Mouse (Mus musculus): Measurements from ENCODE around the gene Arhgef10l. TPM values are rescaled to one million over a fixed set of nuclear protein-coding genes. Genes with fewer than 3 reads are reported as not detected.
A peak's percentile ranks its signal among the peaks of the same experiment; 100 is the strongest.

Gene Arhgef10l
- total and polyA plus RNA-seq, 3 experiments: 10.2 to 26.0 TPM; not detected in 1

- Histone ChIP-seq H3K27me3 (ENCODE audit: control insufficient read depth in 1 of 2, insufficient read depth in 2 of 2, low read length in 2 of 2) (no peaks in the 10 kb centered on the region), H3K27ac (ENCODE audit: control insufficient read depth, low read depth, low read length) (no peak overlapping the region), H3K4me3 (ENCODE audit: control insufficient read depth in 1 of 2, insufficient read depth in 1 of 2, low read depth in 2 of 2, low read length in 2 of 2) (no peak overlapping the region), H3K36me3 (ENCODE audit: control insufficient read depth in 1 of 2, insufficient read depth in 2 of 2, low read length in 2 of 2) (no peaks in the 10 kb centered on the region), H3K9ac (ENCODE audit: control insufficient read depth, low read depth, low read length, poor library complexity, severe bottlenecking) (no peak overlapping the region), H3K4me1 (ENCODE audit: control insufficient read depth in 1 of 2, insufficient read depth in 2 of 2, low read length in 2 of 2) (no peaks in the 10 kb centered on the region), H3K9me3 (replicated peaks; ENCODE audit: insufficient read depth, low read length) (no peaks in the 10 kb centered on the region), H3K79me2 (ENCODE audit: control insufficient read depth, insufficient read depth, low read length, poor library complexity) (no peaks in the 10 kb centered on the region)
- peak; percentile 60 to 76 (median 75) for TF ChIP-seq CTCF (IDR thresholded peaks at IDR 0.05 in 2 of 3, conservative IDR thresholded peaks at IDR 0.05 in 1 of 3; ENCODE audit: control insufficient read depth in 1 of 3, insufficient read depth in 1 of 3, low read depth in 2 of 3, low read length in 3 of 3, poor library complexity in 1 of 3, severe bottlenecking in 1 of 3)
- peak; percentile 42 for TF ChIP-seq SMC3 (IDR thresholded peaks at IDR 0.05; ENCODE audit: low read depth, low read length)
- TF ChIP-seq RAD21 (IDR thresholded peaks at IDR 0.05; ENCODE audit: low read depth, low read length): peak; percentile 44
- TF ChIP-seq MXI1 (IDR thresholded peaks at IDR 0.05; ENCODE audit: low read depth, low read length): no peak
- peak; percentile 52 for DNase-seq (ENCODE audit: low read depth, low spot score)
These were observed 118.3 kb downstream of the Arhgef10l start for GRCm38 (mm10) chr4:140547488-140547887.

- H3K4me3 ChIP-seq (ENCODE audit: control insufficient read depth in 1 of 2, insufficient read depth in 1 of 2, low read depth in 2 of 2, low read length in 2 of 2): no peak overlapping the region
- peak; percentile 40 for DNase-seq (ENCODE audit: low read depth, low spot score)
- H3K9ac ChIP-seq (ENCODE audit: control insufficient read depth, low read depth, low read length, poor library complexity, severe bottlenecking): no peak overlapping the region
- H3K4me1 ChIP-seq (ENCODE audit: control insufficient read depth in 1 of 2, insufficient read depth in 2 of 2, low read length in 2 of 2): no peaks in the 10 kb centered on the region
- no peak overlapping the region for H3K27ac ChIP-seq (ENCODE audit: control insufficient read depth, low read depth, low read length)
- H3K36me3 ChIP-seq (ENCODE audit: control insufficient read depth in 1 of 2, insufficient read depth in 2 of 2, low read length in 2 of 2): no peaks in the 10 kb centered on the region
- no peaks in the 10 kb centered on the region for H3K9me3 ChIP-seq (replicated peaks; ENCODE audit: insufficient read depth, low read length)
- TF ChIP-seq E2F4 (IDR thresholded peaks at IDR 0.05; ENCODE audit: borderline replicate concordance, low read depth, low read length) (no peak), UBTF (IDR thresholded peaks at IDR 0.05; ENCODE audit: borderline replicate concordance, insufficient read depth, low read depth, low read length) (no peak), ZC3H11A (IDR thresholded peaks at IDR 0.05; ENCODE audit: low read depth, low read length) (no peak), POLR2A (IDR thresholded peaks at IDR 0.05; ENCODE audit: control insufficient read depth in 1 of 2, insufficient read depth in 1 of 2, low read depth in 1 of 2, low read length in 2 of 2, poor library complexity in 1 of 2) (no peak), RCOR1 (IDR thresholded peaks at IDR 0.05; ENCODE audit: low read depth, low read length) (no peak), CTCF (IDR thresholded peaks at IDR 0.05 in 2 of 3, conservative IDR thresholded peaks at IDR 0.05 in 1 of 3; ENCODE audit: control insufficient read depth in 1 of 3, insufficient read depth in 1 of 3, low read depth in 2 of 3, low read length in 3 of 3, poor library complexity in 1 of 3, severe bottlenecking in 1 of 3) (peak; percentile 35 to 63 (median 43)), BHLHE40 (IDR thresholded peaks at IDR 0.05; ENCODE audit: borderline replicate concordance, low read depth, low read length) (no peak), RAD21 (IDR thresholded peaks at IDR 0.05; ENCODE audit: low read depth, low read length) (peak; percentile 4), MYB (IDR thresholded peaks at IDR 0.05; ENCODE audit: low read depth, low read length) (no peak), USF1 (IDR thresholded peaks at IDR 0.05; ENCODE audit: low read depth, low read length) (no peak), ZKSCAN1 (IDR thresholded peaks at IDR 0.05; ENCODE audit: low read depth, low read length) (no peak)
- no peaks in the 10 kb centered on the region for H3K79me2 ChIP-seq (ENCODE audit: control insufficient read depth, insufficient read depth, low read length, poor library complexity)
- H3K27me3 ChIP-seq (ENCODE audit: control insufficient read depth in 1 of 2, insufficient read depth in 2 of 2, low read length in 2 of 2): no peaks in the 10 kb centered on the region
These were observed 126.7 kb downstream of the Arhgef10l start for GRCm38 (mm10) chr4:140539125-140539524.

- TF ChIP-seq HCFC1 (IDR thresholded peaks at IDR 0.05; ENCODE audit: low read depth, low read length) (no peak), KAT2A (conservative IDR thresholded peaks at IDR 0.05; ENCODE audit: low read depth, low read length) (no peak), JUND (IDR thresholded peaks at IDR 0.05; ENCODE audit: low read depth, low read length) (no peak), ZKSCAN1 (IDR thresholded peaks at IDR 0.05; ENCODE audit: low read depth, low read length) (no peak), BHLHE40 (IDR thresholded peaks at IDR 0.05; ENCODE audit: borderline replicate concordance, low read depth, low read length) (no peak), MXI1 (IDR thresholded peaks at IDR 0.05; ENCODE audit: low read depth, low read length) (no peak), NELFE (IDR thresholded peaks at IDR 0.05; ENCODE audit: low read depth, low read length) (no peak), USF2 (IDR thresholded peaks at IDR 0.05; ENCODE audit: borderline replicate concordance in 1 of 2, insufficient read depth in 1 of 2, low read depth in 1 of 2, low read length in 2 of 2) (no peak), CHD2 (IDR thresholded peaks at IDR 0.05; ENCODE audit: low read length) (no peak), TCF12 (IDR thresholded peaks at IDR 0.05; ENCODE audit: low read depth, low read length) (no peak), MAFK (IDR thresholded peaks at IDR 0.05; ENCODE audit: borderline replicate concordance, low read depth, low read length) (no peak), MYB (IDR thresholded peaks at IDR 0.05; ENCODE audit: low read depth, low read length) (no peak)
- H3K4me1 ChIP-seq (ENCODE audit: control insufficient read depth in 1 of 2, insufficient read depth in 2 of 2, low read length in 2 of 2): no peaks in the 10 kb centered on the region
- H3K4me3 ChIP-seq (ENCODE audit: control insufficient read depth in 1 of 2, insufficient read depth in 1 of 2, low read depth in 2 of 2, low read length in 2 of 2): no peak overlapping the region
- H3K27me3 ChIP-seq (ENCODE audit: control insufficient read depth in 1 of 2, insufficient read depth in 2 of 2, low read length in 2 of 2): no peaks in the 10 kb centered on the region
- no peaks in the 10 kb centered on the region for H3K79me2 ChIP-seq (ENCODE audit: control insufficient read depth, insufficient read depth, low read length, poor library complexity)
- H3K9ac ChIP-seq (ENCODE audit: control insufficient read depth, low read depth, low read length, poor library complexity, severe bottlenecking): no peak overlapping the region
- no peaks in the 10 kb centered on the region for H3K9me3 ChIP-seq (replicated peaks; ENCODE audit: insufficient read depth, low read length)
- H3K36me3 ChIP-seq (ENCODE audit: control insufficient read depth in 1 of 2, insufficient read depth in 2 of 2, low read length in 2 of 2): no peaks in the 10 kb centered on the region
- DNase-seq (ENCODE audit: low read depth, low spot score): no peak
- no peak overlapping the region for H3K27ac ChIP-seq (ENCODE audit: control insufficient read depth, low read depth, low read length)
These were observed 128.2 kb downstream of the Arhgef10l start for GRCm38 (mm10) chr4:140537561-140538021.
